Mouse (Mus musculus): ENCODE results near the gene Klf8. TPM values are rescaled to one million over a fixed set of nuclear protein-coding genes. Genes with fewer than 3 reads are reported as not detected.
"Not testable (repeated sequence)": the region's sequence is repeated elsewhere in the genome, so short reads cannot be mapped to it uniquely, and the experiment has no call there.

The Klf8 gene
- total RNA-seq (2014; rRNA removed) (21.0 and 26.2 TPM in 2 replicates), polyA plus RNA-seq (2015; fragmentation: Nextera tagmentation; extraction: Ambion mirVana) (4.7 and 5.3 TPM in 2 replicates)

- no peak for TF ChIP-seq CTCF (IDR thresholded peaks at IDR 0.05)
- DNase-seq (ENCODE audit: low spot score) (peak; percentile 4), ATAC-seq (ENCODE audit: low FRiP score) (peak; percentile 69; the same call in 1 of the 2 replicates)
- Histone ChIP-seq H3K36me3 (ENCODE audit: insufficient read depth, low read length) (no peaks in the 10 kb centered on the region), H3K27ac (ENCODE audit: low read depth, low read length) (peak within 1 kb of the TSS; percentile 70), H3K9ac (replicated peaks; ENCODE audit: low read length, poor library complexity, severe bottlenecking) (peak within 1 kb of the TSS; percentile 54), H3K9me3 (ENCODE audit: low read length) (no peaks in the 10 kb centered on the region), H3K4me3 (ENCODE audit: low read depth, low read length) (peak within 1 kb of the TSS; percentile 55), H3K4me2 (ENCODE audit: low read depth, low read length, poor library complexity, severe bottlenecking) (peak within 1 kb of the TSS; percentile 49), H3K27me3 (ENCODE audit: insufficient read depth, low read length) (no peaks in the 10 kb centered on the region; the same call in 1 of the 2 replicates), H3K4me1 (ENCODE audit: insufficient read depth, low read length) (no peaks in the 10 kb centered on the region)
- 20% methylated on average over 17 of the region's 17 CpGs for WGBS
Measured at GRCm38 (mm10) chrX:153237304-153237919, at the start of gene Klf8. Klf8 (plus strand) TSS chrX:153237466.

- H3K27me3 ChIP-seq (ENCODE audit: insufficient read depth, low read length); H3K27ac ChIP-seq (ENCODE audit: low read depth, low read length); H3K4me3 ChIP-seq (ENCODE audit: low read depth, low read length); H3K9me3 ChIP-seq (ENCODE audit: low read length); H3K36me3 ChIP-seq (ENCODE audit: insufficient read depth, low read length); H3K4me2 ChIP-seq (ENCODE audit: low read depth, low read length, poor library complexity, severe bottlenecking); H3K4me1 ChIP-seq (ENCODE audit: insufficient read depth, low read length); ATAC-seq (ENCODE audit: low FRiP score); H3K9ac ChIP-seq (replicated peaks; ENCODE audit: low read length, poor library complexity, severe bottlenecking); DNase-seq (ENCODE audit: low spot score): not testable (repeated sequence)
- 73% methylated on average over 2 of the region's 2 CpGs for WGBS
Measured at GRCm38 (mm10) chrX:153199185-153199584, 38.1 kb upstream of the Klf8 start.

GRCm38 (mm10) chrX:153211101-153211500, 26.2 kb upstream of the Klf8 start:
- TF ChIP-seq CTCF (IDR thresholded peaks at IDR 0.05), result no peak
- no peak overlapping the region for H3K27ac ChIP-seq (ENCODE audit: low read depth, low read length)
- DNase-seq (ENCODE audit: low spot score) (no peak), ATAC-seq (ENCODE audit: low FRiP score) (no peak)
- H3K4me1 ChIP-seq (ENCODE audit: insufficient read depth, low read length), result no peaks in the 10 kb centered on the region
- no peak overlapping the region for H3K4me2 ChIP-seq (ENCODE audit: low read depth, low read length, poor library complexity, severe bottlenecking)
- WGBS, result 76% methylated on average over 1 of the region's 1 CpGs
- H3K36me3 ChIP-seq (ENCODE audit: insufficient read depth, low read length), result no peaks in the 10 kb centered on the region
- no peak overlapping the region for H3K9ac ChIP-seq (replicated peaks; ENCODE audit: low read length, poor library complexity, severe bottlenecking)
- H3K4me3 ChIP-seq (ENCODE audit: low read depth, low read length), result no peak overlapping the region
- H3K27me3 ChIP-seq (ENCODE audit: insufficient read depth, low read length), result no peaks in the 10 kb centered on the region
- no peaks in the 10 kb centered on the region for H3K9me3 ChIP-seq (ENCODE audit: low read length)

- Histone ChIP-seq H3K27ac (ENCODE audit: low read depth, low read length) (no peak overlapping the region), H3K4me3 (ENCODE audit: low read depth, low read length) (no peak overlapping the region)
- 65% methylated on average over 2 of the region's 2 CpGs for WGBS
Measured at GRCm38 (mm10) chrX:153231240-153231639, 6.0 kb upstream of the Klf8 start.

DNA sequence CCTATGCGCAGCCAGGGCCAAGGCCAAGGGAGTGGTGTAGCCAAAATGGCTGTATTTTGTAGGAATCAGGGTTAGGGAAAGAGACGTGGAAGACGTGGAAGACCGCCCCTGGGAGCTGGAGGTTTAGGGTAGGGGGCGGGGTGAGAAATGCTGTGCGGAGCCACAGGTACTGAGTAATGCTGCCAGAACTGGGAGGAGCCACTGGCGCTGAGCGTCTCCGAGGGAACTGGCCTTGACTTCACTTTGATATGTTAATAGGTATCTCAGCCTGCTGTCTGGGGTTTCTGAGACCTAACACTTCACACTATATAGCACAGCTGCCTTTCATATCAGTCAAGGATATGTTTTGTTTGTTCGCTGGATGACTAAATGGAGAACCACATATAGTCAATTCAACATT, 4.0 kb upstream of the Klf8 start:
- Histone ChIP-seq H3K27ac (ENCODE audit: low read depth, low read length) (no peak overlapping the region), H3K4me2 (ENCODE audit: low read depth, low read length, poor library complexity, severe bottlenecking) (peak overlapping the region; percentile 30; the same call in 1 of the 2 replicates), H3K9me3 (ENCODE audit: low read length) (no peaks in the 10 kb centered on the region), H3K9ac (replicated peaks; ENCODE audit: low read length, poor library complexity, severe bottlenecking) (no peak overlapping the region), H3K27me3 (ENCODE audit: insufficient read depth, low read length) (no peaks in the 10 kb centered on the region; the same call in 1 of the 2 replicates), H3K4me3 (ENCODE audit: low read depth, low read length) (0 out of 2 replicates have a peak overlapping the region, but pooled peaks have one; percentile 8), H3K4me1 (ENCODE audit: insufficient read depth, low read length) (no peaks in the 10 kb centered on the region), H3K36me3 (ENCODE audit: insufficient read depth, low read length) (no peaks in the 10 kb centered on the region)
- no peak for TF ChIP-seq CTCF (IDR thresholded peaks at IDR 0.05)
- DNase-seq (ENCODE audit: low spot score), result no peak
- peak; percentile 48; the same call in 1 of the 2 replicates for ATAC-seq (ENCODE audit: low FRiP score)
- 24% methylated on average over 10 of the region's 10 CpGs for WGBS

More at GRCm38 (mm10) chrX:153231240-153231639, 6.0 kb upstream of the Klf8 start:
- no peak overlapping the region for H3K4me2 ChIP-seq (ENCODE audit: low read depth, low read length, poor library complexity, severe bottlenecking)
- H3K9ac ChIP-seq (replicated peaks; ENCODE audit: low read length, poor library complexity, severe bottlenecking), result no peak overlapping the region
- H3K4me1 ChIP-seq (ENCODE audit: insufficient read depth, low read length), result no peaks in the 10 kb centered on the region
- no peak for TF ChIP-seq CTCF (IDR thresholded peaks at IDR 0.05)
- ATAC-seq (ENCODE audit: low FRiP score) (no peak), DNase-seq (ENCODE audit: low spot score) (no peak)
- H3K9me3 ChIP-seq (ENCODE audit: low read length), result no peaks in the 10 kb centered on the region
- H3K36me3 ChIP-seq (ENCODE audit: insufficient read depth, low read length), result no peaks in the 10 kb centered on the region
- H3K27me3 ChIP-seq (ENCODE audit: insufficient read depth, low read length), result no peaks in the 10 kb centered on the region

DNA sequence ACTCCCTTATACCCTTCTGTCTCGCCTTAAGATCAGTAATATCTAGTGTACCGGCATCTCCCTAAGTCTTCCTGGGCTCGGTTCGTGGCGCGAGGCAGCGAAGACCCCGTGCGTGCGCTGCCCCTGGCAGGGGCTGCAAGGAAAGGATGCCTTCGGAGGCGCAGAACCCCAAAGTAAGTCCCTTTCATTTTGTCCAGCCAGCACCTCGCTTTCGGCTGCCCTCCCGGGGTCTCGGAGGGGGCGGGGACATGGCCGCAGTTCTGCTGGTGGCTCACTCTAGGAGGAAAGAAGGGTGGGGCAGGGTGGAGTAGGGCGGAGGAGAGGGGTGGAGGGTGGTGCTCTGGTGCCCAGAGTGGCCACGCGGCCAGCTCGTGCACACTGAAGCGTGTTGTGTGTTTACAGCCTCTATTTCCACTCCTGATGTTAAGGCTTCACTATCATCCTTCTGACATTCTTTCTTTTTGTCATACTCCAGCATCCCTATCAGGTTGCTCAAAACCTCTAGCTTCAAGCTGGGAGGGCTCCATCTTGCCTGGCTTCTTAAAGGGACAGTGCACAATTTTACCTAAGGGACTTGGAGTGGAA, 746 bp downstream of the Klf8 start:
- H3K4me3 ChIP-seq (ENCODE audit: low read depth, low read length), result peak overlapping the region; percentile 55
- TF ChIP-seq CTCF (IDR thresholded peaks at IDR 0.05), result no peak
- H3K27me3 ChIP-seq (ENCODE audit: insufficient read depth, low read length), result no peaks in the 10 kb centered on the region; the same call in 1 of the 2 replicates
- peak; percentile 47 for DNase-seq (ENCODE audit: low spot score)
- H3K4me2 ChIP-seq (ENCODE audit: low read depth, low read length, poor library complexity, severe bottlenecking), result peak overlapping the region; percentile 49
- WGBS, result 28% methylated on average over 23 of the region's 23 CpGs
- H3K4me1 ChIP-seq (ENCODE audit: insufficient read depth, low read length), result no peaks in the 10 kb centered on the region
- no peaks in the 10 kb centered on the region for H3K9me3 ChIP-seq (ENCODE audit: low read length)
- no peaks in the 10 kb centered on the region for H3K36me3 ChIP-seq (ENCODE audit: insufficient read depth, low read length)
- H3K9ac ChIP-seq (replicated peaks; ENCODE audit: low read length, poor library complexity, severe bottlenecking), result peak overlapping the region; percentile 54
- H3K27ac ChIP-seq (ENCODE audit: low read depth, low read length), result peak overlapping the region; percentile 70
- ATAC-seq (ENCODE audit: low FRiP score), result peak; percentile 89
